Mouse (Mus musculus) thymus, postnatal 0 days (tissue): Measurements from ENCODE around the gene Papss1. TPM values are rescaled to one million over a fixed set of nuclear protein-coding genes. Genes with fewer than 3 reads are reported as not detected.

Experiments
- DNase-seq: peaks from one replicate; pipeline ENCODE4 v3.0.0-alpha.2; 2015; ENCODE audit warnings: low spot score
- polyA plus RNA-seq: library from polyadenylated mRNA; unstranded; fragments of >200 nt; fragmentation: Nextera tagmentation; extraction: Ambion mirVana; gene quantifications from 2 replicates; pipeline ENCODE4 v1.2.1, GENCODE M21; 2015

Gene Papss1
- polyA plus RNA-seq, 1 experiment from 2014 or later, result 50.7 TPM

GRCm38 (mm10) chr3:131580040-131580439 lies 15.5 kb downstream of the Papss1 start:
- no peak for DNase-seq

- no peak for DNase-seq
Measured at GRCm38 (mm10) chr3:131581096-131581495, 16.5 kb downstream of the Papss1 start.

GRCm38 (mm10) chr3:131586818-131587217 lies 22.2 kb downstream of the Papss1 start:
- DNase-seq, result no peak

GRCm38 (mm10) chr3:131587959-131588358 lies 23.4 kb downstream of the Papss1 start:
- DNase-seq, result no peak

GRCm38 (mm10) chr3:131593143-131593798 lies 28.7 kb downstream of the Papss1 start:
- no peak for DNase-seq

GRCm38 (mm10) chr3:131594361-131594760 lies 29.8 kb downstream of the Papss1 start:
- no peak for DNase-seq

- DNase-seq, result no peak
Measured at GRCm38 (mm10) chr3:131595546-131596245, 31.1 kb downstream of the Papss1 start.

- no peak for DNase-seq
Measured at GRCm38 (mm10) chr3:131600726-131601125, 36.2 kb downstream of the Papss1 start.

- no peak for DNase-seq
Measured at GRCm38 (mm10) chr3:131601366-131601765, 36.8 kb downstream of the Papss1 start.

GRCm38 (mm10) chr3:131602995-131603414 lies 38.4 kb downstream of the Papss1 start:
- DNase-seq, result no peak

GRCm38 (mm10) chr3:131608112-131608511 lies 43.5 kb downstream of the Papss1 start:
- DNase-seq, result no peak

- DNase-seq, result no peak
Measured at GRCm38 (mm10) chr3:131609651-131610050, 45.1 kb downstream of the Papss1 start.

GRCm38 (mm10) chr3:131610595-131610994 lies 46.0 kb downstream of the Papss1 start:
- no peak for DNase-seq

- no peak for DNase-seq
Measured at GRCm38 (mm10) chr3:131612847-131613246, 48.3 kb downstream of the Papss1 start.

- no peak for DNase-seq
Measured at GRCm38 (mm10) chr3:131614056-131614455, 49.5 kb downstream of the Papss1 start.

- DNase-seq, result no peak
Measured at GRCm38 (mm10) chr3:131618580-131619338, 54.2 kb downstream of the Papss1 start.

- no peak for DNase-seq
Measured at GRCm38 (mm10) chr3:131623208-131623607, 58.6 kb downstream of the Papss1 start.

- no peak for DNase-seq
Measured at GRCm38 (mm10) chr3:131624063-131624462, 59.5 kb downstream of the Papss1 start.

- DNase-seq, result no peak
Measured at GRCm38 (mm10) chr3:131627476-131627875, 62.9 kb downstream of the Papss1 start.

- no peak for DNase-seq
Measured at GRCm38 (mm10) chr3:131628265-131628664, 63.7 kb downstream of the Papss1 start.

- DNase-seq, result no peak
Measured at GRCm38 (mm10) chr3:131628931-131629330, 64.4 kb downstream of the Papss1 start.
